Mouse (Mus musculus) cerebellum, postnatal 36 days (tissue): Measurements from ENCODE around the gene Zc3h7b.
"Not testable (repeated sequence)": the region's sequence is repeated elsewhere in the genome, so short reads cannot be mapped to it uniquely, and the experiment has no call there.

ENCODE experiments used
- DNase-seq, 2 experiments: peaks; one replicate each; pipeline ENCODE4 v3.0.0; 2021 to 2022; ENCODE audit warnings: mixed read lengths in 2 of 2

Gene Zc3h7b

GRCm38 (mm10) chr15:81744992-81745600, at the start of gene Zc3h7b, which contains the start of gene Rangap1:
TSS of gene Zc3h7b (plus strand) at chr15:81745057.
TSS of gene Rangap1 (minus strand) at chr15:81745530.
- DNase-seq, result peak; percentile 69 to 73

- no peak for DNase-seq
Observed at GRCm38 (mm10) chr15:81697175-81697574, 47.7 kb upstream of the Zc3h7b start, which contains the start of gene Chadl. TSS of gene Chadl (minus strand) at chr15:81697287.

- peak; percentile 38 to 41 for DNase-seq
Observed at GRCm38 (mm10) chr15:81697847-81698246, 47.0 kb upstream of the Zc3h7b start.

- no peak for DNase-seq
Observed at GRCm38 (mm10) chr15:81698532-81698931, 46.3 kb upstream of the Zc3h7b start.

- DNase-seq, result no peak
Observed at GRCm38 (mm10) chr15:81700161-81700560, 44.7 kb upstream of the Zc3h7b start.

GRCm38 (mm10) chr15:81700601-81701000, 44.3 kb upstream of the Zc3h7b start:
- no peak for DNase-seq

- not testable (repeated sequence) for DNase-seq
Observed at GRCm38 (mm10) chr15:81701350-81701749, 43.5 kb upstream of the Zc3h7b start.

- DNase-seq, result no peak
Observed at GRCm38 (mm10) chr15:81702306-81703093, 42.4 kb upstream of the Zc3h7b start.

GRCm38 (mm10) chr15:81703094-81703489, 41.8 kb upstream of the Zc3h7b start:
- no peak for DNase-seq

GRCm38 (mm10) chr15:81708991-81709390, 35.9 kb upstream of the Zc3h7b start:
- DNase-seq, result no peak

- DNase-seq, result no peak
Observed at GRCm38 (mm10) chr15:81709686-81710085, 35.2 kb upstream of the Zc3h7b start.

GRCm38 (mm10) chr15:81710801-81711200, 34.1 kb upstream of the Zc3h7b start:
- DNase-seq, result no peak

GRCm38 (mm10) chr15:81713742-81714141, 31.1 kb upstream of the Zc3h7b start:
- no peak for DNase-seq

- DNase-seq, result no peak
Observed at GRCm38 (mm10) chr15:81718336-81719138, 26.3 kb upstream of the Zc3h7b start.

- DNase-seq, result no peak
Observed at GRCm38 (mm10) chr15:81719139-81719531, 25.7 kb upstream of the Zc3h7b start.

- DNase-seq, result no peak
Observed at GRCm38 (mm10) chr15:81722361-81722760, 22.5 kb upstream of the Zc3h7b start.

- DNase-seq, result no peak
Observed at GRCm38 (mm10) chr15:81723653-81724052, 21.2 kb upstream of the Zc3h7b start.

GRCm38 (mm10) chr15:81725965-81726364, 18.9 kb upstream of the Zc3h7b start:
- DNase-seq, result no peak

- DNase-seq, result peak; percentile 37 to 43
Observed at GRCm38 (mm10) chr15:81729241-81729791, 15.5 kb upstream of the Zc3h7b start.

- DNase-seq, result peak; percentile 97
Observed at GRCm38 (mm10) chr15:81729792-81730635, 14.8 kb upstream of the Zc3h7b start.

- no peak for DNase-seq
Observed at GRCm38 (mm10) chr15:81735075-81735474, 9.8 kb upstream of the Zc3h7b start.

- DNase-seq, result no peak
Observed at GRCm38 (mm10) chr15:81739296-81739695, 5.6 kb upstream of the Zc3h7b start.
